Mouse (Mus musculus): ENCODE data around the gene Heatr9. TPM values are rescaled to one million over a fixed set of nuclear protein-coding genes. Genes with fewer than 3 reads are reported as not detected.

Gene Heatr9
- not detected for polyA plus RNA-seq (2014; fragmentation: Illumina TruSeq; extraction: RNeasy Lipid Tissue Mini Kit (QIAGEN cat#74804); ENCODE audit: low read depth, low replicate concordance)

DNA sequence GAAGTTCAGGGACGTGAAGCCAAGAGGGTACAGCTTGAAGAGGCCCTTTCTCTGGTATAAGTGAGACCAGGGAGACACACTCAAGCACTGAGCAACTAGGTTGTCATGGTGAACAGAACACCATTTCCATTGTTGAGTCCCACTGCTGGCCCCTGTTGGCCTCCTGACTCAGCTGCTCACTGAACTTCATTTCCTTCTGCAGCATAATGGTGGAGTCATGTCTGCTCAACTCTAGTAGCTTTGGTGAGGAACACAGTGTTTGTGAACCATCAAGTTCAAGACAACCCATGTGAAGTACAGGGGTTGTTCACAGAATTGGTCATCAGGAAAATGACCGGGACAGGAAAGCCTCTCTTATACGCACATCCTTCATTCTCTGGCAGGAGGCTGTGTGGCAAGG is at the start of gene Heatr9:
Gene Heatr9, minus strand, starts transcription at position 101 of the 400 bp plus-strand sequence.

DNA sequence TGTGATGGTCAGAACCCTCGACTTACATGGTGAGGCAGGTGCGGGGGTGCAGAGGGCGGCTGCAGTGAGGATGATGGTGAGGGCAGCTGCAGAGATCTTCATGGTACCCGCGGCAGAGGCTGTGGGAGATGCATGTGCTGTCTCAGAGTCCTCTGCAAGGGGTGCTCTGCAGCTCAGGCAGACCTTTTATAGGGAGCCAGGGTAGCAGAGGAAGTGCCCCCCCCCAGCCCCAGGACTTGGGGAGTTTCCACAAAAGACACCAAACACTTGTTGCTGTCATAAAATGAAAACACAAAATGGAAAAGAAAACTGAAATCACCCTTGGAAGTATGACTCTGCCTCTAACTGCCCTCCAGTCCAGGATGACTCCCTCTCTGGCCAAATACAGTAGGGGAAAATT is 8.4 kb upstream of the Heatr9 start, which contains the start of gene Ccl5:
Gene Ccl5, minus strand, starts transcription at position 159 of the 400 bp plus-strand sequence.

DNA sequence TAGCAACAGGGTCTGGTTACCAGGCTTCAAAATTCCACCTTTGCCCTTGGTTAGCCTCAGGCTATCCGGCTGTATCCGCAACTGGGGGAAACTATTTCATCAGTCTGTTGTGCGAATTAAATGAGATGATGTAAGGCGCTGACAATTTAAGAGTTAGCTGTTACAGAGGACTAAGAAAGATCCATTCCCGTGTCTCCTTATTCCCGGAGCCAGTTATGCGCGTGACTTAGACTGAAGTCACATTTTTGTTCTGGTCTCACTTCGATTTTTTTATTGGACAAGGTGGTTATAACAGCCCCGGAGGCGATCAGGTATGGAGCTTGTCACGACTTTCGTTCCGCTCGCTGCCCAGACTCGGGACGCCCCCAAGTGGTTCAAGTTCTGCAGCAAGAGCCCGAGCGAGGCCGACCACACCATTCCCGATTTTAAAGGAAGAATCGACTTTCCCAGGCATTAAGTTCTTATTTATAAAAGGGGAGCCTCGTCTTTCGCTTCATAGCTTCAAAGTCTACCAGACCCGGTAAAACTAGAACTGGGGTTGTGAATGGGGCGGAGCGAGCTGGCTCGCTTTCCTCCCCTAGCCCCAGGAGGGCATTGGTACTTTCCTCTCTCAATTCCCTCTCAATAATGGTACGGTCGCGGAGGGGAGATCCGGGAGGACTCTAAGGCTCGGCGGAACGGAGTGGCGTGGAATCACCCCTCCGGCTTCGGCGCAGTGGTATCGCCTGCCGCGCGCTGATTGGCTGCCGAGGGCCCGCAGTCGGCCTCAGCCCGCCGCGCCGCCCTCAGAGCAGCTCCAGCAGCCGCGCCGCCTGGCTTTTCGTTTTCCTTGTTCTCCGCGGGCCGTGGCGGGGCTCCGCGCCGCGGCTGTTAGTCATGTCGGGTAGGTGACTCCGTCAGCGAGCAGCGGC is 49.4 kb downstream of the Heatr9 start, which contains the start of gene Taf15:
Gene Taf15, plus strand, starts transcription at position 763 of the 911 bp plus-strand sequence.

DNA sequence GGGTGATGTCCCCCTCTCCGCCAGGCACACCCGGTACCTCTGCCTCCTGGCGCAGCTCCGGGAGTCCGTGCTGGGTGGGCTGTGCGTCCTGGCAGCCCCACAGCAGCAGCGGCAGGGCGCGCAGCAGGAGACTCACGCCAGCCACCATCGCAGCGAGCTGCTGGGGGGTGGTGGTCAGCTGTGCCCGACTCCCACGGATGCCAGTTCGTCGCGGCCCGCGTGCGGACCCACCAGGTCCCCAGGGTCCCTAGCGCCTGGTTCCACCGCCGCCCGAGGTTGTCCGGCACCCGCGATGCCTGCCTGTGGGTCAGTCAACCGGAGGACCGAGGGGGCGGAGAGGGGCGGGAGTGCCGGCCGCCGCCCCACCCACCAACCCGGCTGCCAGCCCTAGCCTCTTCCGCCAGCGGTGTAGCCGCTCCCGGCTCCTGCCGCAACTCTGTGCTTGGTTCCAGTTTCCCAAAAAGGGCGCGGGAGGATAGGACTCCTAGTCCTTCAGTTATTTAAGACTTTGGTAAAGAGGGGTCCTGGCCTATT is 59.2 kb downstream of the Heatr9 start, which contains the start of gene Mmp28:
Gene Mmp28, minus strand, starts transcription at position 361 of the 534 bp plus-strand sequence.

Other genes with a start within 250 kb of the Heatr9 start
- gene Slfn14, start 235.4 kb downstream of the Heatr9 start, polyA plus RNA-seq (2014; fragmentation: Illumina TruSeq; extraction: RNeasy Lipid Tissue Mini Kit (QIAGEN cat#74804); ENCODE audit: low read depth, low replicate concordance): not detected
- gene Ap2b1, start 223.2 kb downstream of the Heatr9 start, polyA plus RNA-seq (2014; fragmentation: Illumina TruSeq; extraction: RNeasy Lipid Tissue Mini Kit (QIAGEN cat#74804); ENCODE audit: low read depth, low replicate concordance): 42.5 TPM
- 32.8 TPM for gene Pex12, start 219.6 kb downstream of the Heatr9 start, polyA plus RNA-seq (2014; fragmentation: Illumina TruSeq; extraction: RNeasy Lipid Tissue Mini Kit (QIAGEN cat#74804); ENCODE audit: low read depth, low replicate concordance)
- gene Rasl10b, start 113.0 kb downstream of the Heatr9 start, polyA plus RNA-seq (2014; fragmentation: Illumina TruSeq; extraction: RNeasy Lipid Tissue Mini Kit (QIAGEN cat#74804); ENCODE audit: low read depth, low replicate concordance): not detected
- not detected for gene Gas2l2, start 92.7 kb downstream of the Heatr9 start, polyA plus RNA-seq (2014; fragmentation: Illumina TruSeq; extraction: RNeasy Lipid Tissue Mini Kit (QIAGEN cat#74804); ENCODE audit: low read depth, low replicate concordance)
- gene 1700020L24Rik, start 84.5 kb downstream of the Heatr9 start, polyA plus RNA-seq (2014; fragmentation: Illumina TruSeq; extraction: RNeasy Lipid Tissue Mini Kit (QIAGEN cat#74804); ENCODE audit: low read depth, low replicate concordance): not detected
- 1.6 TPM for gene Mmp28, start 59.1 kb downstream of the Heatr9 start, polyA plus RNA-seq (2014; fragmentation: Illumina TruSeq; extraction: RNeasy Lipid Tissue Mini Kit (QIAGEN cat#74804); ENCODE audit: low read depth, low replicate concordance)
- gene Taf15, start 49.1 kb downstream of the Heatr9 start, polyA plus RNA-seq (2014; fragmentation: Illumina TruSeq; extraction: RNeasy Lipid Tissue Mini Kit (QIAGEN cat#74804); ENCODE audit: low read depth, low replicate concordance): 241 TPM
- 1.9 TPM for gene Ccl5, start 8.3 kb upstream of the Heatr9 start, polyA plus RNA-seq (2014; fragmentation: Illumina TruSeq; extraction: RNeasy Lipid Tissue Mini Kit (QIAGEN cat#74804); ENCODE audit: low read depth, low replicate concordance)
- 36.0 TPM for gene Ccl9, start 56.5 kb upstream of the Heatr9 start, polyA plus RNA-seq (2014; fragmentation: Illumina TruSeq; extraction: RNeasy Lipid Tissue Mini Kit (QIAGEN cat#74804); ENCODE audit: low read depth, low replicate concordance)
- 1,001 TPM for gene Ccl6, start 70.9 kb upstream of the Heatr9 start, polyA plus RNA-seq (2014; fragmentation: Illumina TruSeq; extraction: RNeasy Lipid Tissue Mini Kit (QIAGEN cat#74804); ENCODE audit: low read depth, low replicate concordance)
- gene Rpl9-ps1, start 123.4 kb upstream of the Heatr9 start, polyA plus RNA-seq (2014; fragmentation: Illumina TruSeq; extraction: RNeasy Lipid Tissue Mini Kit (QIAGEN cat#74804); ENCODE audit: low read depth, low replicate concordance): not detected
- gene Ccl3, start 127.2 kb upstream of the Heatr9 start, polyA plus RNA-seq (2014; fragmentation: Illumina TruSeq; extraction: RNeasy Lipid Tissue Mini Kit (QIAGEN cat#74804); ENCODE audit: low read depth, low replicate concordance): 1.1 TPM
- gene Ccl4, start 140.4 kb upstream of the Heatr9 start, polyA plus RNA-seq (2014; fragmentation: Illumina TruSeq; extraction: RNeasy Lipid Tissue Mini Kit (QIAGEN cat#74804); ENCODE audit: low read depth, low replicate concordance): not detected
- gene Wfdc17, start 181.8 kb upstream of the Heatr9 start, polyA plus RNA-seq (2014; fragmentation: Illumina TruSeq; extraction: RNeasy Lipid Tissue Mini Kit (QIAGEN cat#74804); ENCODE audit: low read depth, low replicate concordance): 44.3 TPM
- 9.8 TPM for gene Wfdc18, start 186.8 kb upstream of the Heatr9 start, polyA plus RNA-seq (2014; fragmentation: Illumina TruSeq; extraction: RNeasy Lipid Tissue Mini Kit (QIAGEN cat#74804); ENCODE audit: low read depth, low replicate concordance)
- gene Wfdc21, start 224.8 kb upstream of the Heatr9 start, polyA plus RNA-seq (2014; fragmentation: Illumina TruSeq; extraction: RNeasy Lipid Tissue Mini Kit (QIAGEN cat#74804); ENCODE audit: low read depth, low replicate concordance): 1.6 TPM
- 5.8 TPM for gene Heatr6, start 231.5 kb upstream of the Heatr9 start, polyA plus RNA-seq (2014; fragmentation: Illumina TruSeq; extraction: RNeasy Lipid Tissue Mini Kit (QIAGEN cat#74804); ENCODE audit: low read depth, low replicate concordance)